Mouse (Mus musculus) ES-Bruce4 (cell line): ENCODE results near the gene E330021D16Rik.

Source experiments
- CTCF ChIP-seq: IDR thresholded peaks from one replicate; pipeline ENCODE4 v1.8.1; 2011; ENCODE audit warnings: low read depth, low read length
- POLR2A ChIP-seq: IDR thresholded peaks from one replicate; pipeline ENCODE4 v1.8.1; 2011; ENCODE audit warnings: low read length; ENCODE audit not compliant: insufficient read depth

DNA sequence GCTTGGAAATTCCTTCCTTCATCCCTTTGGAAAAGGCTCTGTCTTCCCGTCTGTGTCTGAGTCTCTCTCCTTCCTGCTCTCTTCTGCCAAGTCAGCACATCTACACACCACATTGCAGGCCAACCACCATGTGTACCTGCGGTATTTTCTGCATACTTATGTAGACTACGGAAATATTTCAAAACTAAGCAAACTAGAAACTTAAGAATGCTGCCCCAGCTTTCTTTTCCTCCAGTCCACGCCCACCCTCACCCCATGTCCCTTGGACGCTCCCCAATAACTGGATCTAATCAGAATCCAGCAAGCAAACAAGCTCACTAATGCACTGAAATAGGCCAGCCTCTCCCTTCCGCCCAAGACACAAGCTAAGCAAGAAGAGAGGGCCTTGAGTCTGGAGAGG is 11.9 kb upstream of the E330021D16Rik start:
- no peak for TF ChIP-seq POLR2A
- TF ChIP-seq CTCF, result no peak
